Mouse (Mus musculus) kidney, embryonic 16.5 days (tissue): ENCODE results near the gene Kcnn4. TPM values are rescaled to one million over a fixed set of nuclear protein-coding genes. Genes with fewer than 3 reads are reported as not detected.

Experiments
- ATAC-seq: fragments of 200-750 bp; cut with Nextera tagmentation; 2 replicates; pipeline ENCODE4 v1.8.0; 2017; ENCODE audit warnings: moderate TSS enrichment; ENCODE audit not compliant: low FRiP score, low TSS enrichment
- H3K27ac ChIP-seq: fragments of 300-500 bp; sonication (generic); 2 replicates; pipeline ENCODE4 v1.5.1; 2014; ENCODE audit warnings: low read length
- H3K27me3 ChIP-seq: fragments of 300-500 bp; sonication (generic); 2 replicates; pipeline ENCODE4 v1.6.1; 2014; ENCODE audit warnings: low read length, control low read depth, mixed read lengths; ENCODE audit not compliant: insufficient read depth
- H3K36me3 ChIP-seq: fragments of 300-500 bp; sonication (generic); 2 replicates; pipeline ENCODE4 v1.6.1; 2014; ENCODE audit warnings: low read length, control low read depth, mixed read lengths; ENCODE audit not compliant: insufficient read depth
- H3K4me1 ChIP-seq: fragments of 300-500 bp; sonication (generic); 2 replicates; pipeline ENCODE4 v1.6.1; 2014; ENCODE audit warnings: low read length, control low read depth, mixed read lengths; ENCODE audit not compliant: insufficient read depth
- H3K4me2 ChIP-seq: fragments of 300-500 bp; sonication (generic); replicated peaks from 2 replicates; pipeline ENCODE4 v1.6.1; 2014; ENCODE audit warnings: low read depth, low read length
- H3K4me3 ChIP-seq: fragments of 300-500 bp; sonication (generic); 2 replicates; pipeline ENCODE4 v1.5.1; 2014; ENCODE audit warnings: mild to moderate bottlenecking, low read length
- H3K9ac ChIP-seq: fragments of 300-500 bp; sonication (generic); replicated peaks from 2 replicates; pipeline ENCODE4 v1.6.1; 2014; ENCODE audit warnings: low read length
- H3K9me3 ChIP-seq: fragments of 300-500 bp; sonication (generic); 2 replicates; pipeline ENCODE4 v1.6.1; 2016; ENCODE audit warnings: low read length, control low read depth
- WGBS: fragments of 180-500 bp; shearing (Covaris S2); extraction: QIAGEN DNeasy Blood & Tissue Kit; methylation state at CpG from one replicate; pipeline ENCODE4 v1.1.7; 2014; 5-methylcytosine and 5-hydroxymethylcytosine counted together
- polyA plus RNA-seq: library from polyadenylated mRNA; unstranded; fragments of >200 nt; fragmentation: Nextera tagmentation; extraction: Ambion mirVana; gene quantifications from 2 replicates; pipeline ENCODE4 v1.2.1, GENCODE M21; 2015

Kcnn4 gene
- polyA plus RNA-seq, 1 experiment from 2014 or later: 4.4 TPM

DNA sequence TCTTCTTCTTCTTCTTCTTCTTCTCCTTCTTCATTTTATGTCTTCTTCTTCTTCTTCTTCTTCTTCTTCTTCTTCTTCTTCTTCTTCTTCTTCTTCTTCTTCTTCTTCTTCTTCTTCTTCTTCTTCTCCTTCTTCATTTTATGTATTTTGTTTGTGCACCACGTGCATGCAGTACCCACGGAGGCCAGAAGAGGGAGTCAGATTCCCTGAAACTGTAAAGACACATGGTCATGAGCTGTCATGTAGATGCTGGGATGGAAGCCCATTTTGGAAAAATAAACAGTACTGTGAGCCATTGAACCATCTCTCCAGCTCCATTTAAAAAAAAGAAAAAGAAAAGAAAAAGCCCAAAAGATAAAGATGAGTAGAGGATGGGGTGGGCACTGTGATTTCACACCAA is 31.8 kb upstream of the Kcnn4 start:
- H3K36me3 ChIP-seq: no peaks in the 10 kb centered on the region
- peaks cover 10% of the 10 kb centered on the region for H3K27me3 ChIP-seq
- no peak overlapping the region for H3K9ac ChIP-seq
- no peaks in the 10 kb centered on the region for H3K4me1 ChIP-seq
- H3K9me3 ChIP-seq: no peaks in the 10 kb centered on the region
- ATAC-seq: no peak
- no peak overlapping the region for H3K4me2 ChIP-seq
- WGBS: 60% methylated on average over 2 of the region's 2 CpGs
- H3K4me3 ChIP-seq: no peak overlapping the region
- no peak overlapping the region for H3K27ac ChIP-seq

DNA sequence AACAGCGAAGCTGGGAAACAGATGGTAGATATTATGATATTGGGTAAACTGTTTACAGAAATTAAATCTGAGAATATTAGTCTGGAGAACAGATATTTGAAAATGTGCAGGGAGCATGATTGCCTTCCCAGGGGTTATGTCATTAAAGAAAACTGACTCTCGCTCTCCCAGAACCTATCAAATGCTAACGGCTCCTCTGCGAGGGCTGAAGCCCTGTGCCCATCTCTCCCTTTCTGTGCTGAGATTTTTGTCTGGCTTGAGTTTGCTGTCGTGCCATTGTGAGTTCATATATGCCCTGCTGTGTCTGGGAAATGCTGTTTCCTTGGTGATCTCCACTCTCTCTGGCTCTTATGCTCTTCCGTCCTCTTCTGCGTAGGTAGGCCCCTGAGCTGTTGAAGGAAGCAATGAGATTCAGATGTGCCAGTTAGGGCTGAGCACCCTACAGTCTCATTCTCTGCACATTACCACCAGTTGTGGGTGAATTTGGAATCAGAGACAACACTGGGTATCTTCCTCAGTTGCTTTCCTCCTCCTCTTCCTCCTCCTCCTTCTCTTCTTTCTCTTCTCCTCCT is 26.3 kb upstream of the Kcnn4 start:
- H3K27ac ChIP-seq: no peak overlapping the region
- H3K4me2 ChIP-seq: no peak overlapping the region
- no peak overlapping the region for H3K4me3 ChIP-seq
- H3K36me3 ChIP-seq: no peaks in the 10 kb centered on the region
- 76% methylated on average over 7 of the region's 7 CpGs for WGBS
- no peaks in the 10 kb centered on the region for H3K27me3 ChIP-seq
- H3K9ac ChIP-seq: no peak overlapping the region
- no peak for ATAC-seq
- no peaks in the 10 kb centered on the region for H3K9me3 ChIP-seq
- no peaks in the 10 kb centered on the region for H3K4me1 ChIP-seq

DNA sequence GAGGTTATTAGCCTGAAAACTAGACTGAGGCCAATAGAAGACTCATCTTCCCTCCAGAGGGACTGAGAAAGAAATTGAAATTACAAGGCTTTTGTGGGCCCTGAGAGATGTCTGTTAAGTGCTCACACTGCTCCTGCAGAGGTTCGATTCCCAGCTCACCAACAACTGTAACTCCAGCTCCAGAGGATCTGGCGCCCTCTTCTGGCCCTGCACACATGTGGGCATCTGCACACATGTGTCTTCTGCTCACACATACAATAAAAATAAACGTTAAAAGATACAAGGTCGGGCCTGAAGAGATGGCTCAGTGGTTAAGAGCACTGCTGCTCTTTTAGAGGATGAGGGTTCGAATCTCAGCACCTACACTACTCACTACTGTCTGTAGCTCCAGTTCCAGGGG is 23.6 kb upstream of the Kcnn4 start:
- no peak for ATAC-seq
- Histone ChIP-seq H3K9ac (no peak overlapping the region), H3K4me1 (no peaks in the 10 kb centered on the region), H3K4me3 (no peak overlapping the region), H3K36me3 (no peaks in the 10 kb centered on the region), H3K27ac (no peak overlapping the region), H3K27me3 (no peaks in the 10 kb centered on the region), H3K4me2 (no peak overlapping the region), H3K9me3 (no peaks in the 10 kb centered on the region)
- 66% methylated on average over 5 of the region's 5 CpGs for WGBS

DNA sequence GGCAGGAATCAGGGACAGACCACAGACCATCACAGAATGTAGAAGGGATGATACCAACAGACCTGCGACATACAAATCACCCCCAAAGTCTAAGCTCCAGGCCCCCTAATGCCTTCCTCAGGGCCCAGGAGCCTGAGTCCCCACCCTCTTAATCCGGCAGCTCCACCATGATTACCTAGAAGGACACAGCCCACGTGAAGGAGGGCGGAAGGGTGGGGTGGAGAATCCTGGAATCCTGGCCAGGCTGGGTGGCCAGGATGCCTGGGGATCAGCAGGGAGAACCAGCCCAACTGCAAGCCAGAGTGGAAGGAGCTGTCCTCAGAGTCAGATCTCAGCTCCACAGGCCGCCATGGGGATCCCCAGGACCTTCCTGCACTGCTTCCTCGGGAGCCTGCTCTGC is 21.2 kb upstream of the Kcnn4 start, which contains the start of gene Lypd5:
Gene Lypd5 (plus strand): TSS at position 301 of the 400 bp plus-strand sequence.
- Histone ChIP-seq H3K4me1 (no peaks in the 10 kb centered on the region), H3K27me3 (no peaks in the 10 kb centered on the region), H3K4me2 (no peak within 1 kb of the TSS), H3K9ac (no peak within 1 kb of the TSS), H3K36me3 (no peaks in the 10 kb centered on the region), H3K9me3 (no peaks in the 10 kb centered on the region), H3K4me3 (no peak within 1 kb of the TSS), H3K27ac (no peak within 1 kb of the TSS)
- 38% methylated on average over 6 of the region's 6 CpGs for WGBS
- no peak for ATAC-seq

DNA sequence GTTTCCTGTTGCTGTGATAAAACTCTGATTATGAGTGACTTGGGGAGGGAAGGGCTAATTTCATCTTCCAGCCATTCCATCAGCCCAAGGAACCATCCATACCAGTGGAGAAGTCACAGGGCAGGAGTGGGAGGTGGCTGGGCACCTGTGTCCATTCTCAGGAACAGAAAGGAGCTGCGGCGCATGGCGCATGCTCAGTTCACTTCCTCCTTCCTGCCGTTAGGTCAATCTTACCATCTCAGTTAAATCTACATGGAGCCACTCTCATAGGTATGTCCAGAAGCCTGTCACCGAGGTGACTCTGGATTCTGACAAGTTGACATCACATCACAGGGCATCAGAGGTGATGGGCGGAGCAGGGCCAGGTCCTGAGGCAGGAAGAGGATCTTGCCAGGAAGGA is 14.4 kb upstream of the Kcnn4 start:
- H3K4me1 ChIP-seq: no peaks in the 10 kb centered on the region
- no peak overlapping the region for H3K9ac ChIP-seq
- no peaks in the 10 kb centered on the region for H3K36me3 ChIP-seq
- H3K27me3 ChIP-seq: no peaks in the 10 kb centered on the region
- H3K9me3 ChIP-seq: no peaks in the 10 kb centered on the region
- no peak overlapping the region for H3K4me3 ChIP-seq
- ATAC-seq: no peak
- no peak overlapping the region for H3K27ac ChIP-seq
- H3K4me2 ChIP-seq: no peak overlapping the region
- 82% methylated on average over 6 of the region's 6 CpGs for WGBS

DNA sequence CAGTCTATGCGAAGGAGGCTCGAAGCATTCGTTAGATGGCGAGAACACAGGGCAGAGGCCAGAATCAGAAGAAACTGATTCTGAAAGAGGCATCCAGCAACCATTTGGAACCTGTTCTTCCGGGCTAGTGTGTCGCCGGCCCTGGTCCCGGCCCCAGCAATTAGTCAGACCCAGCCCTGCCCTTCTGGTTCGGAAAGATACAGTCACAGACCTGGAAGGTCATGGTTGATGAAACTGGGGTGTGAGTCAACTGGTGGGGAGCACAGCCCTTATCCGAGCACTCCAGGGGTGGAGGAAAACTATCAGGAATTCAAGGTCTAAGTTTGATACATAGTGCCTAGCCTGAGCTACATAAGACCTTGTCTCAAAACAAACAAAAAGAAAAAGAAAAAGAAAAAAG is 14.0 kb upstream of the Kcnn4 start:
- no peaks in the 10 kb centered on the region for H3K36me3 ChIP-seq
- WGBS: 79% methylated on average over 10 of the region's 10 CpGs
- H3K9ac ChIP-seq: no peak overlapping the region
- H3K27ac ChIP-seq: no peak overlapping the region
- ATAC-seq: no peak
- no peaks in the 10 kb centered on the region for H3K4me1 ChIP-seq
- no peaks in the 10 kb centered on the region for H3K27me3 ChIP-seq
- H3K4me2 ChIP-seq: no peak overlapping the region
- no peaks in the 10 kb centered on the region for H3K9me3 ChIP-seq
- H3K4me3 ChIP-seq: no peak overlapping the region

DNA sequence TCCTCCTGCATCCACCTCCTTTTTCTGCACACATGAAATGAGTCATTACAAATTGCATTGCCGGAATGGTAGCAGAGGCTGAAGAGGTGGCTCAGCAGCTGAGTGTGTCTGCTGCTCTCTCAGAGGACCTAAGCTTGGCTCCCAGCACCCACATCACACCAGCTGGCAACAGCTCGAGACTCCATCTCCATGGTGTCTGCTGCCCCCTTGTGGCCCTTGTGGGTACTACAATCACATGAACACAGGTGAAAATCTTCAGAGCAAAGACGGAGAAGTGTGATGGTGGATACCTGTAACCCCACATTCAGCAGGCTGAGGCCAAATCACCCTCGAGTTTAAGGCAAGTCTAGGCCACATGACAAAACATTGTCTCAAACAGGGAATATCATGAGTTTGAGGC is 12.2 kb upstream of the Kcnn4 start:
- Histone ChIP-seq H3K27me3 (no peaks in the 10 kb centered on the region), H3K9me3 (no peaks in the 10 kb centered on the region), H3K9ac (no peak overlapping the region), H3K4me2 (no peak overlapping the region), H3K36me3 (no peaks in the 10 kb centered on the region), H3K27ac (no peak overlapping the region), H3K4me1 (no peaks in the 10 kb centered on the region), H3K4me3 (no peak overlapping the region)
- WGBS: 48% methylated on average over 4 of the region's 4 CpGs
- ATAC-seq: no peak

DNA sequence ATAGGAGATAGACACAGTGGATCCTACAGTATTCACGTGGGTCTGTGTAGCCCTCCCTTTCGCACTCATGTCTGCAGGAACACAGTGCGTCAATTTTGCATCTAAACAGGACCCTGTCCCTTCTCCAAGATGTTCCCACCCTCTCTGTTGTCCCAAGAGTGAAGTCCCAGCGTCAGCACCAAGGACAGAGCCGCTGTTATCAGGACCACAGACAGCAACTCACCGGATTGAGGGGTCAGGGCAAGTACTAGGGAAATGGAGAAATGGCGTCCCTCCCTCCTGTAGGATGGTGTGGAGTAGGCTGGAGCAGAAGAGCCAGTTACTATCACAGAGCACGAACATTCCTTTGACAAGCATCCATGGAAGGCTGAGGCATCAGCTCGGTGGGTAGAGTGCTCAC is 10.8 kb upstream of the Kcnn4 start:
- no peak overlapping the region for H3K9ac ChIP-seq
- no peaks in the 10 kb centered on the region for H3K27me3 ChIP-seq
- H3K27ac ChIP-seq: no peak overlapping the region
- WGBS: 23% methylated on average over 9 of the region's 9 CpGs
- no peak for ATAC-seq
- no peak overlapping the region for H3K4me3 ChIP-seq
- H3K4me2 ChIP-seq: no peak overlapping the region
- H3K9me3 ChIP-seq: no peaks in the 10 kb centered on the region
- H3K4me1 ChIP-seq: no peaks in the 10 kb centered on the region
- H3K36me3 ChIP-seq: no peaks in the 10 kb centered on the region

DNA sequence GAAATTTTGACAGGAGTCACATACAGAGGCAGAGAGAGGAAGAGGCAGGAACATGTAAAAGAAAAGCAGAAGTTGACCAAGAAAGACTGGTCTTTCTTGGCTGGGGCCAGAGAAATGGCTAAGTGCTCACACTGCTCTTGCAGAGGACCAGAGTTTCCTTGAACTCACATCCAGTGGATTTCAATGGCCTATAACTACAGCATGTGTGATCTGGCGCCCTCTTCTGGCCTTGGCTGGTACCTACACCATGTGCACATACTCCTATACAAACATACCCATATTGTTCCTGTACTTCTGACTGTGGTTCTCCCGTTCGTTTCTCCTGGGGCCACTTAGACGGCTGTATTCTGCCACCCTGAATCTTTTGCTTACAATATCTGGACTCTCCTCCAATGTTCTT is 9.1 kb upstream of the Kcnn4 start:
- WGBS: 66% methylated on average over 4 of the region's 4 CpGs
- Histone ChIP-seq H3K4me2 (no peak overlapping the region), H3K27ac (no peak overlapping the region), H3K36me3 (no peaks in the 10 kb centered on the region), H3K4me3 (no peak overlapping the region), H3K9me3 (no peaks in the 10 kb centered on the region), H3K9ac (no peak overlapping the region), H3K4me1 (no peaks in the 10 kb centered on the region), H3K27me3 (no peaks in the 10 kb centered on the region)
- no peak for ATAC-seq

DNA sequence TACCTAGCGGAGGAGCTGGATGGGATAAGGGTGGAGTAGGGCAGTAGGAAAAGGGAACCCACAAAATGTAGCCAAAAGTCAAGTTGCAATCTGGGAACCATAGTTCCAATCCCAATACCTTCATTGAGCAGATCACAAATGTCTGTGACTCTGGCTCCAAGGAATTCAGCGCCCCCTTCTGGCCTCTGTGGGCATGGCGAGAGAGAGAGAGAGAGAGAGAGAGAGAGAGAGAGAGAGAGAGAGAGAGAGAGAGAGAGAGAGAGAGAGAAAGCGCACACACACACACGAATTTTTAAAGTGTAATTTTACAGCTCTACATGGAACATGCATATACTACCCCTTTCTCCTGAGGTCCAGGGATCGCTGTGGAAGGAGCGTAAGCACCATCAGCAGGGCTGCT is 6.8 kb upstream of the Kcnn4 start:
- Histone ChIP-seq H3K9ac (no peak overlapping the region), H3K4me3 (no peak overlapping the region), H3K27me3 (no peaks in the 10 kb centered on the region), H3K4me1 (no peaks in the 10 kb centered on the region), H3K27ac (no peak overlapping the region), H3K4me2 (no peak overlapping the region), H3K36me3 (no peaks in the 10 kb centered on the region), H3K9me3 (no peaks in the 10 kb centered on the region)
- 16% methylated on average over 7 of the region's 7 CpGs for WGBS
- ATAC-seq: no peak
